Mouse (Mus musculus): ENCODE measurements around the gene Gm10295. TPM values are rescaled to one million over a fixed set of nuclear protein-coding genes. Genes with fewer than 3 reads are reported as not detected.

The Gm10295 gene
- total RNA-seq (2021) = not detected

DNA sequence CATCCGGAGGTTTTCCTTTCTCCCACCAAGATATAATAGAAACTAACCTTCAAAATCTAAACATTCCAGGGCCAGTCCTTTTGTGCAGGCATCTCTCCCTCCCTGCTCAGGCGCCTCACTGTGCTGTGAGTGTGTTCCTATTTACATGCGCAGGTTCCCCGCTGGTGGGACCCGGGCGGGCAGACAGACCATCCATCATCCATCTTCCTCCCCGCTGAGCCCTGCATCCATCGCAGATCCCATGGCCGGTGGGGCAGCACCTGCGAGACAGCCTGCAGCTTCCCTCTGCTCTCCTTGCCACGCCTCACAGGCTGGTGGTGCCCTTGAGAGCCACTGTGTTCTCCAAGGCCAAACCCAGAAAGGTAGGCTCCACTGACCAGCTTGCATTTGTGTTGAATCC lies at the start of gene Gm10295:
Gm10295 (minus strand) TSS at position 122 of the 400 bp plus-strand sequence.
- DNase-seq = no peak
- intact Hi-C loops (cut with DNase I) = no loop called here

DNA sequence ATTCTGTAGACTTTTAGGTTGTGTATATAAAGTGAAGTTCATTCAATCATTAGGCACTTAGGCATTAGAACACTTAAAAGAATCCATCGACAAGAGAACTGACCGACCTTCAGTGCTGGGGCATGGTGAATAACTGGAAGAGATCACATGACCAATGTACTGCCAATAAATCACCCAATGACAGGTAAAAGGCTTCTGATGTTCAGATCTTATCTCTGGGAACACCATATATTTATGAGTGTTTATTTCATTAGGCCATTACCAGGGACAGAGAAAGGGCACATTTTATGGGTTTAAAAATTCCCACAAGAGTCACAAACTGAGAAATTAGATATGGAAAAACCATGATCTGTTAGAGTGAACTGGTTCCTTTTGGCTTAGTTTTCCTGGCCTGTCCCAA lies 49.7 kb upstream of the Gm10295 start:
- DNase-seq = no peak
- intact Hi-C loops (cut with DNase I) = no loop called here

DNA sequence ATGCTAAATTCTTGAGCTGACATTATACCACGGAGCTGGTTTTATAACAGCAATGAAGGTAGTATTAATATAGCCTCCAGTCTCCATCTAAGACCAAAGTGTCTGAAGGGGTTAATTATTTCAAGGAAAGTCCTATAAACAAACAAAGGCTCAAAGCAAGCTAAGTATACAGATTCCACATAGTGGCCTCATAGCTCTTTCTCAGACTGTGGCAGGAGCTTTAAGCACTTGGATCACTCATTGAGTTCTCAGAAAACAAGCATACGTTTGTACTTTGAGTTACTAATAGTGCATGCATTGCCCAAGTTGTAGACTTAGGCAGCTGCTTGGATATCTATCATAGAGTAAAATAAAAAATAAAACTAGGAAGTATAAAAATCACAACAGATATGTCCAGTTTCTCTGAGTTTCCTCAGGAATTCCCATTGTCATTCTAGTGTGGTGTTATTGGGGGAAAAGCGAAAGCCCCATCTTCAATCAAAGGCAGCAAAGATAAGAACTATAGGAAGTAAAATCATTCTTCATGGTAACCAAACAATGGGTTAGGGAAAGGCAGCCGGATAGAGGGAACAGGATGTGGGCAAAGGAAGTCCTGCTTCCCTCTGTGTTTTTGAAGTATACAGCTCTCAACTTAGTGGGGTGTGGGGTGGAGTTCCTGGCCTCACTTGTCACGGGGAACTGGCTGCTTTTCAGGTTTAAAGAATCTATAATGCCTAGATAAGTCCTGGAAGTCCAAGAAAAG lies 48.8 kb upstream of the Gm10295 start:
- intact Hi-C loops (cut with DNase I) = no loop called here
- DNase-seq = no peak

DNA sequence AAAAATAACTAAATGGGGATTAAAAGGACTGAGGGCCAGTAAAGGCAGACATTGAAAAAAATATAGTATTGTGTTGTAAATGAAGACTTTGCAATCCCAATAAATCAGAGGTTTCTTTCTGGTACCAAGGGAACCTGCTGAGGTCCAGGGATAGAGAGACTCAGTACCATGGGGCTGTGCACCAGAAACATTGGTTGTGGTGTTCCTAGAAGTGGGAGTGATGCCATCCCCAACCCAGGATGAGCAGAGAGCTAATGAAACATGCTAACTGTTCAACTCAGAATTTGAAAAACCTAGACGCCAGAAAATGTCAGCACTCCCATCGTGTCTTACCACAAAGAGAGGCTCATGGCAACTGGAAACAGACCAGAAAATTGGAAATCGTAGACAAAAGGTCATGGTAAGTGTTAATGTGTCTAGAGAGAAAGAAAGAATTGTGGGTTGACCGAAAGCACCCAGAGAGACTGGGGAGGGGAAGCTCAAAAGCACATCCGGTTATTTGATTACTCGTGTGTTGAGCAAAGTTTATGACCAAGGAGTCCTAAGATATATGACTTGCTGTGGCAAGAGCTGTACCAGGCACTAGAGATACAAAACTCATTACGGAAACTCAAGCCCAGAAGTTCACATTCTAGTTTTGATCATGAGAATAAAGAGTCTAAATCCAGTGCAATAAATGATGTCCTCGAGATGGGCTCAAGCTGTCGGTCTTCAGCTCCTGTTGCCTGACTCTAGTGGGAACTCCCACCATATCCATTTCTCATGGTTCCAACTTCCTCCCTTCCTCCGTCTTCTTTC lies 47.9 kb upstream of the Gm10295 start:
- intact Hi-C loops (cut with DNase I) = no loop called here

DNA sequence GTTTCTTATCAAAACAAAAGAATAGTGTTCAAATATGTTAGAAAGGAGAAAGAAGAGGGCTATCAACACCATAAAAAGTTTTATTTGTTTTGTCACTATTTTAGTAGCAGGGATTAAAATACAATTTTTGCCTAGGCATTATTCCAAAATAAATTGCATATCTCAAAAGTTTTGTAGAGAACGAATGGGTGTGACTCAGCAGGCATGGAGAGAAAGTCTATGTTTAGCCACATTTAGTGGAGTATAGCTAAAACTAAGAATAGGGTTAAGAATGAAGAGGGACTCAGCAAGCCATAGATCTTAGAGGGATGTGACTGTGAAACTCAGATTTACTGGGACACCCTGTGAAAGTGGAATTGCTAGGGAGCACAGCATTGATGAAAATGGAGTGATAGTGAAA lies 47.1 kb upstream of the Gm10295 start:
- DNase-seq = no peak
- intact Hi-C loops (cut with DNase I) = no loop called here

More for the DNA sequence above, 47.9 kb upstream of the Gm10295 start:
- no peak for DNase-seq

DNA sequence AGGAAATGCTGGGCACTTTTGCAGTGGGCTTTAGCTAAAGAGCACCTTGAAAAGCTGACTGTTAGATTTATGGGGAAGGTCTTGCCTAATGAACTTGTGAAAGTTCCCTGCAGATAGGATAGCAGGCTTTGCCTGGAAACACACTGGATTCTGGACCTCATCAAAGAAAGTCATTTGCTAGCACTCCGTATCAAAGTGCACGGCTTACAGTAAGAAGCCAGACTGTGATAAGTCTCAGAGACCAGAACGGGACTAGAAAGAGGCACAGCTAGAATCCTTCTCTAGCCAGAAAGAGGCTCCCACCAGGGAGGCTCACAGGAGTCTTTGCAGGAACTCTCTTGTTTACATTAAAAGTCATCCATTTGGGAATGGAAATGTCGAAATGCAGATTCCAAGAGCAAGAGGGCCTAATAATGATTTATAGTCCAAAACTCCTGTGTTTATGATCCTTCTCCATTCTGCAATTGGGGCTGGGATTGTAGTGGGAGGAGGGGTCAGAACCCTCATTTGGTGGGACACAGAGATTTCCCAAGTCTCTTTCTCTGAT lies 41.6 kb upstream of the Gm10295 start:
- no peak for DNase-seq
- intact Hi-C loops (cut with DNase I) = no loop called here

DNA sequence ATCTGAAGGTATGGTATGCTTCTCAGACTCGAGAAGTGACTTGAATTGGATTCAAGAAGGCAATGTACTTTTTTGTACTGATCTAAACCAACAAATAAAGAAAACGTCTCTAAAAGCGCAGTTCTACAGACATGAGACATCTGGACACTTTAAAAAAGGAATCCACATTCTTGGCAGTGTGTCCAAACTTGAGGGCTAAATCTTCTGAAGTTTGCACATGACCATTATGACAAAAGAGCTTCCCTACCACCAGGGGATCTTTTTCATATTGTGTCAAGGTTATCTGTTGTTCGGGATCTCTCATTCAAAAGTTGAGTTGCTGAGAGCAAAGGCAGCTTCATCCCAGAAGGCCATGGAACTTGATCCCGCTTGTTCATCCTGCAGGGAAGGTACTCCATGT lies 40.0 kb upstream of the Gm10295 start:
- no peak for DNase-seq
- intact Hi-C loops (cut with DNase I) = no loop called here

DNA sequence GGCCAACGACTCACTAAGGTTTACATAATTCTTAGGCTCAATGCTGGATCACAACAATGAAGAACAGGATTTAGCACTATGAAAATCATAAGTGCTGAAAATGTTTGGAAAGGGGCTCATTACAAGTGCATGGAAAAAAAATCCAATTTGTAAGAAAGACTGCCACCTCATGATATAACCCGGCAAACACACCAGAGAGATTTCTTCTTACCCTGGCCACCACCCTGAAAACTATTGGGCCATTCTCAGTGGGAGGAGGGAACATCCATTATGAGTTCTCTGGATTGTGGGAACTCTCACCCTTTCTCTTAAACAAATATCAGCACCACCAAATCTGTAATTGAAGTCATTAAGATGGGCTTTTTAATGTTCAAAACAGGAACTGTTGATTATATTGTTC lies 39.0 kb upstream of the Gm10295 start:
- intact Hi-C loops (cut with DNase I) = no loop called here
- no peak for DNase-seq

DNA sequence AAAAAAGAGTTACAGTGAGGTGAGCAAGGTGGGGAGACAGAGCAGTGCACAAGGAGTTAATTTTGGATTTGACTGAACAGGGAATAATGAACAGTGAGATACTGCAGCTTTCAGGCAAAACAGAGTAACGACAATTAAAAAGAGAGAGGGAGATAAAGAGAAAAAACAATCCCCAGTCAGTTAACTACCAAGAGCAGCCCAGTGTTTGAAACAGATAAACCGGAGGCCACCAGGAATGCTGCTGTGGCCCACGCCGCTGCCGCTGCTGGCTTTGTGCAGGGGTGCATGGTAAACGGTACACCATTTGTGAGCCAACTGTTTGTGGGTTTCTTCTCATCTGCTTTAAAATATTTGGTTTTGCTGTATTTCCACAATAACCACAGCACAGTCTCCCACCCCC lies 34.8 kb upstream of the Gm10295 start:
- DNase-seq = no peak
- intact Hi-C loops (cut with DNase I) = no loop called here

DNA sequence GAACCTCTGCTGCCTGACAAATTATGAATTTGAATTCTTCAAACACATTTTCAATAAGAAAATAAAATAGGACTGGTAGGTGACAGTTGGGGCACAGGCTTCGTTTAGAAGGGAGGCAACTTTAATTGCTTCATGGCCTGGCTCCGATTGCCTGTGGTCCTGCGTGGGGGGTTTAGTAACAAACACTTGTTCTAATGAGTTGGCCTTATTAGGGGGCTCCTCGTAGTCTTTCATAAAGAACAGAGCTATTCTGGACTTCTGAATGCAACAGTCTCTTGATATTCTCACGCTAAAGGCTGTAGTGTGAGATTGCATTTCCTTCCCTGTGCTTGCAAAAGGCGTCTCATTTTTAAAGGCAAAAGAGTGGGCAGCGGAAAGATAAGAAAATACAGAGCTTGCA lies 33.6 kb upstream of the Gm10295 start:
- no peak for DNase-seq
- intact Hi-C loops (cut with DNase I) = loop anchor here (2.0 kb wide), 1 partner anchor 26 kb away; no protein-coding TSS in a partner anchor

DNA sequence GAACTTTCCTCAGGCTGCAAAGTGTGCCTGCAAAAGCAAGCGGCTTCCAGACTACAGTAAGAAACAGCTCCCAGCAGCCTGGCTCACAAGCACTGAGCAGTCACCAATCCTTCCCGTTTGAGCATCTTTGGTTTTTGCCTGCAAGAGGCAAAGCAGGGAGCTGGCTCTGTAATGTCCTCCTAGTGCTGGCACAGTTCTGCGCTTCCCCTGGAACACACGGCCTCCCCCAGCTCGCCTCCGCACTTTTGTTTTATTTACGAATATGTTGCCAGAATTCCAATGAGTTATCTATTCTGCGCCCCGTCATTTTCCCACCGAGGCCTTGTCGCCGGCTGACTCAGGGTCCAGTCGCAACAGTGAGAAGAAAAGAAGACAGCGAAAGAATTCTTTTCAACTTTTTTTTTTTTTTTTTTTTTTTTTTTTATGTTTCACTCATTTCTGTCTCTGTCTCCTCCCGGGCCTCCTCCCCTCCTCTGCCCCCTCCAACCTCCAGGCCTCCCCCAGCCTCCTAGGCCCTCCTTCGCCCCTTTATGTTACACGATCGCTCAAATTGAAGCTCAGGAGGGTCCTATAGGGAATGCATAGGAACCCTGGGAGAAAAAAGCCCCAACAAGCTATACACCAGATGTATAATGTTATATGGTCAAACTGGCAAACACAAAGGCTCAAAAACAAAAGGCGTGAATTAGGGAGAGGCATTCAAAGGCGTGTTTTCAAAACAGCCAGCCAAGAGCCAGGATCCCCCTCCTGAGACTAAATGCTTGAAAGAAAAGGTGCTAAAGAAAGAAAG lies 32.3 kb upstream of the Gm10295 start:
- DNase-seq = peak; percentile 29 to 43
- intact Hi-C loops (cut with DNase I) = loop anchor here (2.0 kb wide), 1 partner anchor 27 kb away; no protein-coding TSS in a partner anchor

DNA sequence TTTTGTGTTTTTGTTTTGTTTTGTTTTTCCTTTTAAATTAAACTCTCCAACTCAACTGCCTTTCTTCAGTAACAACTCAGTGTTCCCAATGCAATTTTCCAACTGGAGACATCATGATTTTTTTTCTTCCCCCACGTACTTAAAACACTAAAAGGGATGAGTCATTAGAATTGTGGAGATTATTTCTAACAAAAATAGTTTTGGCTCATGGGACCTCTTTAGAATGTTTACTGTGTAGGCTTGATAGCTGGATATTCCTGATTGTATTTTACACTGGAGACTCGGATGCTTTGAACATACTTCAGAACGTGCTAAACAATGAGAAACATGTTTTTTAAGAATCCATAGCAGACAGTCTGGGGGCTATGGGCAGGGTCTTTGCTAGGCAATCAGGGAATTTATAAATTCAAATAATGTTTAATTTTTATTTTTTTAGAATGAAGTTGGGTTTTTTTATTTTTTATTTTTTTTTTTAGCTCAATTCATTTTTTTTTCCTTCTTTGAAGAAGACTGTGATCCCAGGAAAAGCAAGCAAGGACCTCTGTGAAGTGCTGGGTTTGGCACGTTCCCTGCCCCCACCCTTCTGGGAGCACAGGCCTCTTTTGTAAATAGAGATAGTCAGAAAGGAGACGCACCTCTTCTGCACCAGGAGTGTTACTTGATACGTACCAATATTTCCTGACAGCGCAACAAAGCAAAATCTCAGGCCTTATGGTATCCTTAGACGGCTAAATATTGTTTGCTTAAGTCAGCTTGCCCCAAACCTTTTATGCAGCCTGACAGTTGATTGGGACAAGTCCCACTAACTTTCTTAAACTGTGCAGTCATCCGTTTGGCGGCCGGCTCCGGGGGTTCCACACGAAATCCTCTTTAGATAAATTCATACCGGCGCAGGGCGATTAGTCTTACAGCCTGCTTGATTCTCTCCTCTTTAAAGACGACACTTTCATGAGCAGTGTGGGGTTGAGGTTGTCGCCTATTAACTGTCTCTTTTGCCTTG lies 28.8 kb upstream of the Gm10295 start:
- no peak for DNase-seq
- intact Hi-C loops (cut with DNase I) = loop anchor here (2.0 to 10.0 kb wide), 3 partner anchors 327 to 585 kb away; no protein-coding TSS in a partner anchor

DNA sequence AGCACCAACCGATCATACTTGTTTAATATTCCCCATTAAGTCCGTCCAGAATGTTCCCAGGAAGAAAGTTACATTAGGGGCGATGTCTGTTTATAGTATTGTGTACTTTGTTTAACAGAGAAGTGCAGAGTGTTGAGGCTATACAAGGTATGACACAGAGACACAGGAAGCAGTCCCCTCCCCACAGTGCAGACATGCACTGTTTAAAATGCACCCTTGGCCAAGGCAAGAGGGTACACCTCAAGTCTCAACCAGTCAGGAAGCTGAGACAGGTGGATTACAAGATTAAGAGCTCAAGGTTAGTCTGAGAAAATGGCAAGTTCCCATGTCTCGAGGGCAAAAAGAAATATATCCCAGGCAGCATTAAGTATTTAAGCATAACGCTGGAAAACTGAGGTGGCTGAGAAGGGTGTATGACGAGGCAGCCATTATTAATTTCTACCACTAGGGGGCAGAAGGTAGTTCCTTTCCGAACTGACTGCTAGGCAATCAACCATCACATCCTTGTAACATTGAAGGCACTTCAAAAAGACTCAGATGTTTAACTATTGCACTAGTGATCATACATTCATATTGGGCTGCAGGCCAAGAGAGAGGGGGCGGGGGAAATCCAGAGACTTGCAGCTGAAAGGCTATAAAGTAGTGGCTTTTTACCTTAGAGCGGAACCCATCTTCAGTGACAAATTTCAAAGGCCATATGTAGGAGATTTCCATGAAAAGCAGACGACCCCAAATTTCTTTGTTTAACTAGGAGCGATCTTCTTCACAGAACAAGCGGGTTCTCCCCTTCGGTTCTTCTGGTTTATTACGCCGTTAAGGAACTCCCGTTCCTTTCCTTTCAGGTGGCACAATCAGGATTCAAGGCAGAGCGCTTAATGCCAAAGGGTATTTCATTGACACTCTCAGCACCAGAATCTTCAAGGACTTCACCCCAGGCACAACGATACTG lies 27.8 kb upstream of the Gm10295 start:
- intact Hi-C loops (cut with DNase I) = loop anchor here (2.0 to 10.0 kb wide), 3 partner anchors 328 to 586 kb away; no protein-coding TSS in a partner anchor

DNA sequence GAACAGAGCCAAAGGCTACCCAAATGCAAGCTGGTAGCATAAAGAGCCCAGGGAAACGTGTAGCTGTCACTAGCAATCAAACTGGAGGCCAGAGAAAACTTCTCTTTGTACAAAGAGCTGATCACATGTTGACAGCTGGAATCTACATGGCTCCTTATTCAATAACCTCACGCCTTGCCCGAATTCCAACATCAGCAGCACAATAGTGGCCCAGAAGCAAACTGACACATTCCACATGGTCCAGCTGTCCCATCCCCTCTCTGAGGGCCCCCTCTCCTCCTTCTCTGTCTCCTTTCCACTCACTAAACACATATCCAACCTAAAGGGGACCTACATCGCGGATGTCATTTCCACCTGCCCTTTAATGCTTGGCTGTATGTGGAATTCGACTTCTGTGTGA lies 26.7 kb upstream of the Gm10295 start:
- no peak for DNase-seq
- intact Hi-C loops (cut with DNase I) = loop anchor here (2.0 to 10.0 kb wide), 3 partner anchors 329 to 587 kb away; no protein-coding TSS in a partner anchor

More for the DNA sequence above, 27.8 kb upstream of the Gm10295 start:
- peak in 1 of 2 experiments; percentile 35 for DNase-seq

DNA sequence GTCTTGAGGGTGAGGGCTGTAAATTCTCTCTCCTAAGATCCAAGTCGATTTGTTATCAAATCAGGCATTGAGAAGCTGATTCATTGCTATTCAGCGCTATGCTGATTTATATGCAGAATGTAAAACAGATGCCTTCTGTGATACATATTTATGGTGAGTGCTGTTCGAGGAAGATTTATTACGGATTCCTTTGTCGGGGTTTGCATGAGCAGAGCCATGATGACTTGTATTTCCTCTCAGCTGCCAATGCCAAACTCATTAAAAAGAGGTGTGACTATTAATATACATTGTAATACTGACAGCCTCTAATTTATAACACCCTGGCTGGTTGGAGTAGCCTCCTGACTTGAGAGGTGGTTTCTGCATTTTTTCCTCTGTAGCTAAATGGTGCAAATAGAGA lies 22.8 kb upstream of the Gm10295 start:
- intact Hi-C loops (cut with DNase I) = loop anchor here (10.0 kb wide), 1 partner anchor 591 kb away; no protein-coding TSS in a partner anchor
- DNase-seq = no peak

DNA sequence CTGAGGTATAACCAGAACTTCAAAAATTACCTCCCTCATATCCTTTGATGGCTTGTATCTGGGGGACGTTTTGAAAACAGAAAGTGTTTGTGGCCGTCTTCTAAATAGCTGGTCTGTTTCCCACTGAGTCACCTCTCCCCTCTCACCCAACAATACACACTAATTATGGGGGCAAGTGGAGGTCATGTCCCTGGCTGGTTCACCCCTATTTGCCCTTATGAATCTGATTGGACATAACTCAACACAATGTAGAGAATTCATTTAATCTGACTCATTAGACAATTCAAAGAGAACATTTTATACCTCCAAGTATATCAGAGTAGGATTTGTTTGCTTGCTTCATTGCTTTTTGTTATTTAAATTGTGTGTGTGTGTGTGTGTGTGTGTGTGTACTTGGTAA lies 20.6 kb upstream of the Gm10295 start:
- no peak for DNase-seq
- intact Hi-C loops (cut with DNase I) = loop anchor here (2.0 to 10.0 kb wide), 3 partner anchors 143 to 593 kb away; no protein-coding TSS in a partner anchor

DNA sequence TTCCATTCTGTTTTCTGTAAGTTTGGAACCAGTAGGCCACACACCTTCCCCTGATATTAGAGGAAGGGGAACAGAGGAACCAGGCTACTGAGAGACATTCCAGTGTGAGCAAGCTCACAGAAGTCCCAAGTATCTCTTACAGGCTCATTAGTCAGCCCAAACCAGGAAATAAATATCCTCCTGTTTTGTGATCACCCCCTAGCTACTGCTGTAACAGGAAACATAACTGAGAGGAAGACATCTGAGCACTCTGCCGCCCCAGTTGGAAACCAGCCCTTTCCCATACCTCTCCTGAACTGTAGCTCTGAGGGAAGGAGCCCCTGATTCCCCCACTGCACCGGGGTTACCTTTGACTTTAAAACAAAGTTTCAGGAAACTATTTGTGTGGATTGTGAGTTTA lies 19.5 kb upstream of the Gm10295 start:
- intact Hi-C loops (cut with DNase I) = loop anchor here (1.0 to 10.0 kb wide), 4 partner anchors 59 to 594 kb away; no protein-coding TSS in a partner anchor
- DNase-seq = no peak

DNA sequence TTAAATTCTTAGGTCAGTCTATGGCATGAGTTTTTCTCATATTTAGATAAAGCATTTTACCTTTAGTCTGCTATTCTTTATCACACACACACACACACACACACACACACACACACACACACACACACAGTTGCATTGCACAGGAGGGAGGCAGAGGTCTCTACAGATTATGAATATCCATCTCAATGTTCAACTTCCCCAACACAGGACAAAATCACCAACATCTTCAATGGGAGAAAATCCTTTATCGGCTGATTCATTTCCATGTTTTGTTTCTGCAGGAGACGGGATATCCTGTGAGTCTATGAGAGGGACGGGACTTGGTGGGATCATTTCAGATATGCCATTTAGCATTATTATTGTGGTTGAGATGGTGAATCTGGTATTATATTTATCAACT lies 18.8 kb upstream of the Gm10295 start:
- intact Hi-C loops (cut with DNase I) = loop anchor here (1.0 to 10.0 kb wide), 4 partner anchors 59 to 595 kb away; no protein-coding TSS in a partner anchor
- no peak for DNase-seq
